Mouse (Mus musculus): ENCODE results near the gene Pmp22.

Pmp22 gene

DNA sequence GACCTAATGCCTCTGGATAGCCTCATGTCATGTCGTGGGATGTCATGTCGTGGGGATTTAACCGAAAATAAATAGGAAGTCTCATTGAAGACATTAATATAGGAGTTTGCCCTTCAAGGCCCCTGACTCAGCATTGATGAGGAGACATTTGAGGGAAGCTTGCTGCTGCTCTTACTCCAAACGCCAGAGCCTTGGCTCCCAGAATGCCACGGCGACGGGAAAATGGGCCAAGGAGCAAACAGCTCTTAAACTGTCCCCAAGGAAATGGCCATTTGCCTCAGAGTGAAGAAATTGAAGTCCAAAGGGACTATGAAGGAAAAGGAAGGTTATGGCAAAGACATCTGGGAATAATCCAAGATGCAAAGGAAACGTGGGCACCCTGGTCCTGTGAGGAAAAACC lies 34.8 kb downstream of the Pmp22 start:
- no peak for DNase-seq (ENCODE audit: low spot score)

GRCm38 (mm10) chr11:63163986-63164682 lies 35.4 kb downstream of the Pmp22 start:
- DNase-seq (ENCODE audit: low spot score): no peak

DNA sequence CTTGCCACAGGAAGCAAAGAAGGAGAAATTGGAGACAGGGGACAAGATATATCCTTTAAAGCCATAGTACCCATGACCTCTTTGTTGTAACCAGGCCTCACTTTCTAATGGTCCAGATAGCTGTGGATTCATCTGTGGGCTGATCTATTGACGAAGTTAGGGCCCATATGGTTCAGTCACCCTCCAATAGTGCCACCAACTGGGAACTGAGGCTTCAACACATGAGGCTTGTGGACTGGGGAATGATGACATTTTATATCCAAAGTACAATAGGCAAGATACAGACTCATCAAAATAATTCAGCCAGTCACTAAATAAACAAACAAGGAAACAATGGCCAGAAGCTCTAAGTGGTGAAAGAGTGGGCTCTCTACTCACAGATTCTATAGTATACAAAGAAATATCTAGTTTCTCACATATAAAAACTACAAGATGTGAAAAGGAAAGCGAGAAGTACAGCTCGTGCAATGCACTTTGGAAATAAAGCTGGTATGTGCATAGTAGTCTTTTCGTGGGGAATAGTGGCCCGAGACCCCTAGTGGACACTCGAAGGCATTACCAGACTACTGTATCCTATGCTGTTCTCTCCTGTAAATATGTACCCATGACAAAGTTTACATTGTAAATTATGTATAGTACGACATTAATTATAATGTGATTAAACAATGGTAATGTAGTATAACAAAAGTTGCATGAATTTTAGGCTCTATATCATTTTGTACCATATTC lies 36.1 kb downstream of the Pmp22 start:
- DNase-seq (ENCODE audit: low spot score): no peak

DNA sequence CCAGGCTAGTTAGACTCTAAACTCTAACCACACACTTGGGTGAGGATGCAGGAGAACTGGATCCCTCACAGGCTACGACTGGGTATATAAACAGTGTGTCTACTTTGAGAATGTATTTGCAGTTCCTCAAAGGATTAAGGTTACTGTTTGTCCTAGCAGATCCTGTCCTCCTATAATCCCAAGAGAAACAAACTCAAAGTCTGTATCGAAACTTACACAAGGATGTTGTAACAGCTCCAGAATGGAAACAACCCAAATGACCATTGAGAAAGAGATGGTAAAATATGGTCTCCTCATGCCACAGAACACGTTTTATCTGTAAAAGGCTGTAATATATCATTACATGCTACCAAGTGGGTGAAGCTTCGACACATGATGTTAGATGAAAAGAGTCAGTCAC lies 39.0 kb downstream of the Pmp22 start:
- no peak for DNase-seq (ENCODE audit: low spot score)

GRCm38 (mm10) chr11:63168551-63169258 lies 39.9 kb downstream of the Pmp22 start:
- no peak for DNase-seq (ENCODE audit: low spot score)

GRCm38 (mm10) chr11:63171977-63172376 lies 43.2 kb downstream of the Pmp22 start:
- no peak for DNase-seq (ENCODE audit: low spot score)

- no peak for DNase-seq (ENCODE audit: low spot score)
These were observed 44.8 kb downstream of the Pmp22 start for GRCm38 (mm10) chr11:63173604-63174003.

GRCm38 (mm10) chr11:63175302-63175701 lies 46.5 kb downstream of the Pmp22 start:
- no peak for DNase-seq (ENCODE audit: low spot score)

GRCm38 (mm10) chr11:63176416-63176815 lies 47.6 kb downstream of the Pmp22 start:
- no peak for DNase-seq (ENCODE audit: low spot score)

DNA sequence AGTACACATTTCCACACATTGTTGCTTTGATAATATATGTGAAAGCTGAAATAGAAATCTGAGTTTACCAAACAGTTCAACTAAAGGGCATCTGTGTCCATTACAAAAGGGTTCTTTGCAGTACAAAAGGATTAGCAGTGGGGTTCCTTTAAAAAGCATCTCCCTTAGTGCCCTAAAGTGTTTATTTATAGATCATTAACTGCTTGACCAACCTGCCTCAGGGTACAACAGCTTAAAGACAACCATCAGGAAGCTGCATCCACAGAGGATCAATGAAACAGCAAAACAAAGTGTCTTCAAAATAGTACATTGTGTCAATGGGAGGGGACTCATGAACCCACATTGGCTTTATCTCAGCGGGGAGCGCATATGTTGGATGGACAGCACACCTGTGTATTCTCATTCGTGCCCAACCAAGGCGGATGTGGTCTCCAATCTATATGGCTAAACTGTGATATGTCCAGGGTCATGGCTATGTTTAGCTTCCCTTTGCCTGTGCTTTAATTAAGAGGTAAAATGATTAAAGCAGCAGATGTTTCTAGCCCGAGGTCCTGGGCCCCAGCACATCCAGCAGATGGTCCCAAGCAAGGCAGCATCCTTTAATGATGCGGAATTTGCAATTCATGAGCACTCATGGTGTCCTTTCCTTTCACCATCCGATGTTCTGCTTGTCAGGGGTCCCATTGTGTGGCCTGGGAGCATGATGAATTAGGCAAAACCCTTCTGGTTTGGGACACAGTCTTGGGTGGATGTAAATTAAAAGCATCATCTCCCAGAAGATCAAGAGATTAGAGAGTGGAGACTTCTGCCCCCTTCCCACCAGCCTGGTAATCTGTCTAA lies 51.7 kb downstream of the Pmp22 start:
- DNase-seq (ENCODE audit: low spot score): no peak

- DNase-seq (ENCODE audit: low spot score): no peak
These were observed 60.0 kb downstream of the Pmp22 start for GRCm38 (mm10) chr11:63188803-63189202.

GRCm38 (mm10) chr11:63198070-63198469 lies 69.3 kb downstream of the Pmp22 start:
- DNase-seq (ENCODE audit: low spot score): no peak

GRCm38 (mm10) chr11:63201989-63202535 lies 73.3 kb downstream of the Pmp22 start:
- DNase-seq (ENCODE audit: low spot score): no peak
